Mouse (Mus musculus) C2C12 (cell line): ENCODE measurements around the gene Abca1.

Experiments used
- CEBPB ChIP-seq: IDR thresholded peaks from one replicate; pipeline ENCODE4 v1.6.1; 2011; ENCODE audit warnings: low read depth, mild to moderate bottlenecking, control low read depth, moderate library complexity
- CTCF ChIP-seq: IDR thresholded peaks from one replicate; pipeline ENCODE4 v1.5.1; 2011; ENCODE audit not compliant: control insufficient read depth, insufficient read depth, insufficient read length
- FOSL1 ChIP-seq: IDR thresholded peaks from one replicate; pipeline ENCODE4 v1.8.0; 2011; ENCODE audit warnings: mild to moderate bottlenecking, low read length; ENCODE audit not compliant: poor library complexity, insufficient read depth, severe bottlenecking
- MAX ChIP-seq: IDR thresholded peaks from one replicate; pipeline ENCODE4 v1.6.1; 2011; ENCODE audit warnings: mild to moderate bottlenecking, control low read depth
- MYOD1 ChIP-seq: IDR thresholded peaks from one replicate; pipeline ENCODE4 v1.6.1; 2011; ENCODE audit warnings: low read depth; ENCODE audit not compliant: control insufficient read depth, insufficient read length
- MYOG ChIP-seq: IDR thresholded peaks from one replicate; pipeline ENCODE4 v1.6.1; 2011; ENCODE audit not compliant: control insufficient read depth, insufficient read length; ENCODE audit errors: extremely low read depth
- USF1 ChIP-seq: IDR thresholded peaks from one replicate; pipeline ENCODE4 v1.6.1; 2011; ENCODE audit warnings: low read depth, mild to moderate bottlenecking, control low read depth, moderate library complexity

- TF ChIP-seq CTCF = no peak
- no peak for TF ChIP-seq USF1
- TF ChIP-seq MAX = no peak
- TF ChIP-seq MYOD1 = no peak
- TF ChIP-seq FOSL1 = no peak
- TF ChIP-seq CEBPB = no peak
- no peak for TF ChIP-seq MYOG
These were observed 19.0 kb downstream of the Abca1 start for GRCm38 (mm10) chr4:53140678-53141077.
